Mouse (Mus musculus) layer of hippocampus, adult 9-11 months (tissue): ENCODE measurements around the gene Tjap1.
A peak's percentile ranks its signal among the peaks of the same experiment; 100 is the strongest.

Source experiments
- DNase-seq: peaks from one replicate; pipeline ENCODE4 v3.0.0; 2022

The Tjap1 gene

GRCm38 (mm10) chr17:46278011-46278765 lies 4.6 kb downstream of the Tjap1 start:
- no peak for DNase-seq

GRCm38 (mm10) chr17:46277586-46277985 lies 5.2 kb downstream of the Tjap1 start:
- no peak for DNase-seq

GRCm38 (mm10) chr17:46275506-46275905 lies 7.3 kb downstream of the Tjap1 start:
- no peak for DNase-seq

- DNase-seq = no peak
These were observed 7.8 kb downstream of the Tjap1 start for GRCm38 (mm10) chr17:46275034-46275433.

GRCm38 (mm10) chr17:46274465-46274864 lies 8.4 kb downstream of the Tjap1 start:
- no peak for DNase-seq

- no peak for DNase-seq
These were observed 9.0 kb downstream of the Tjap1 start for GRCm38 (mm10) chr17:46273803-46274236.

GRCm38 (mm10) chr17:46272675-46273074 lies 10.2 kb downstream of the Tjap1 start:
- DNase-seq = no peak

- DNase-seq = peak; percentile 85
These were observed 10.8 kb downstream of the Tjap1 start for GRCm38 (mm10) chr17:46272058-46272457.

GRCm38 (mm10) chr17:46269771-46270534 lies 12.9 kb downstream of the Tjap1 start:
- DNase-seq = no peak

- no peak for DNase-seq
These were observed 14.7 kb downstream of the Tjap1 start for GRCm38 (mm10) chr17:46268026-46268720.

GRCm38 (mm10) chr17:46267511-46267910 lies 15.3 kb downstream of the Tjap1 start:
- no peak for DNase-seq

- DNase-seq = no peak
These were observed 15.8 kb downstream of the Tjap1 start for GRCm38 (mm10) chr17:46266986-46267385.

GRCm38 (mm10) chr17:46265918-46266618 lies 16.8 kb downstream of the Tjap1 start:
- peak; percentile 85 for DNase-seq

- no peak for DNase-seq
These were observed 17.3 kb downstream of the Tjap1 start for GRCm38 (mm10) chr17:46265502-46265901.

- DNase-seq = no peak
These were observed 20.6 kb downstream of the Tjap1 start for GRCm38 (mm10) chr17:46262201-46262694.

- no peak for DNase-seq
These were observed 23.2 kb downstream of the Tjap1 start for GRCm38 (mm10) chr17:46259675-46260074.

- no peak for DNase-seq
These were observed 24.4 kb downstream of the Tjap1 start for GRCm38 (mm10) chr17:46258279-46259053.

GRCm38 (mm10) chr17:46255147-46255546 lies 27.7 kb downstream of the Tjap1 start:
- DNase-seq = no peak

GRCm38 (mm10) chr17:46254106-46254505 lies 28.7 kb downstream of the Tjap1 start:
- DNase-seq = no peak

GRCm38 (mm10) chr17:46253452-46254084 lies 29.3 kb downstream of the Tjap1 start, which contains the start of gene Lrrc73:
Gene Lrrc73 (plus strand): TSS chr17:46253531.
- DNase-seq = peak; percentile 92
